Mouse (Mus musculus): ENCODE measurements around the gene Fam168a. TPM values are rescaled to one million over a fixed set of nuclear protein-coding genes. Genes with fewer than 3 reads are reported as not detected.

The Fam168a gene
- total RNA-seq (2023) = 35.2 and 41.6 TPM in 2 replicates

DNA sequence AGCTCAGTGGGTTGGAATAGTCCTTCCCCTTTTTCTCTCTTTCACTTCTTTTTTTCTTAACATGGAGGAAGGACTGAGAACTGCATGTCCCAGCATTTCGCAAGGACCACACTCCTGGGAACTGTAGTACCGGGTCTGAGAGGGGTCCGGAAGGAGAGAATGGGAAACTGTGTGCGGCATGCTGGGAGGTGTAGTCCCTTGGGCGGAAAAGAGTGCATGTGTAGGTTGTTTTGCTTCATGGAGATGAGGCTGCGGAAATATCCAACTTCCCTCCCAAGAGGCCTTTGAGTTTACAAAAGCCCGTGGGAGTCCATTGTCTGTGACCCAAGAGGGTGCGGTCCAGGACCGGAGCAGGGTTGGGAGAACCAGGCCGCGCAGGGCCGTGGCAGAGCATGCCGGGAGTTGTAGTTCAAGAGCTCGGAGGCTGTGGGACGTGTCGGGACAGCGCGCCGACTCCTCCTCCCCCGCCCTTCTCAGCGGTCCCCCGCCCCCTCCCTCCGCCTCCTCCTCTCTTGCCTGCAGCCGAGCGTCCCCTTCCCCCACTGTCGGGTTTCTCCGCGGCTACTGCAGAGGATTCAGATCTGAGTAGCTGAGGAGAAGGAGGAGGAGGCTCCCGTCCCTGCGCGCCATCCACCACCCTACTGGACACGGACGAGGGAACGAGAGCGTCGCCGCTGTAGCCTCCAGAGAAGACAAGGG, at the start of gene Fam168a:
TSS of gene Fam168a (plus strand) at position 493 of the 699 bp plus-strand sequence.

DNA sequence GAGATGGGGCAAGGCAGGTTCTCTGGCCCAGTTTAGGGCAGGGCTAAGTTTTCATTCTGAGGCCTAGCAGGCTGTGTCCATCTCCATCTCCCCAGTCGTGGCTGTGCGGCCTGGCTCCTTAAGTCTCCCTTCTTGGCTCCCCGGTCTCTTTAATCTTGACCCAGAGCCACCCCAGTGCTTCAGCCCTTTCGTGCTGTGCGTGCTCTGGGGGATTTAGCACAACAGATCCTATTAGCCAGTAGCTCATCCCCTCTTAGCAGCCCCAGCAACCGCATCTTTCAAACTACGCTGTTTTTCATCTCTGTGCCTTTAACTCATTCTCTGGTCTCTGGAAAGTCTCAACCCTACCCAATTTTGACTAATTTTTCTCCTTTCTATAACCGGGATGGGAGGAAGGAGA, 44.2 kb upstream of the Fam168a start, which contains the start of gene Plekhb1:
TSS of gene Plekhb1 (minus strand) at position 184 of the 400 bp plus-strand sequence.

GRCm38 (mm10) chr7:100862828-100863638, 156.6 kb downstream of the Fam168a start, which contains the start of gene Relt:
TSS of gene Relt (minus strand) at chr7:100863446.

Other genes starting within 250 kb of the Fam168a start
- gene Ucp3, start 233.6 kb upstream of the Fam168a start, total RNA-seq (2023) = 0.19 and 0.25 TPM in 2 replicates
- 1,209 and 1,318 TPM in 2 replicates for gene Ucp2, start 213.3 kb upstream of the Fam168a start, total RNA-seq (2023)
- not detected in 2 replicates for gene Dnajb13, start 191.7 kb upstream of the Fam168a start, total RNA-seq (2023)
- 12.3 and 13.8 TPM in 2 replicates for gene Coa4, start 169.6 kb upstream of the Fam168a start, total RNA-seq (2023)
- 165 and 167 TPM in 2 replicates for gene Rab6a, start 99.2 kb upstream of the Fam168a start, total RNA-seq (2023)
- gene Mrpl48, start 98.3 kb upstream of the Fam168a start, total RNA-seq (2023) = 25.0 and 33.5 TPM in 2 replicates
- not detected in 2 replicates for gene Plekhb1, start 44.2 kb upstream of the Fam168a start, total RNA-seq (2023)
- gene Relt, start 156.8 kb downstream of the Fam168a start, total RNA-seq (2023) = 57.0 and 64.1 TPM in 2 replicates
- 0.16 and 0.48 TPM in 2 replicates for gene Arhgef17, start 225.5 kb downstream of the Fam168a start, total RNA-seq (2023)